Mouse (Mus musculus): ENCODE results near the gene Garnl3. TPM values are rescaled to one million over a fixed set of nuclear protein-coding genes. Genes with fewer than 3 reads are reported as not detected.

The Garnl3 gene
- polyA plus RNA-seq, 1 experiment from 2014 or later, result 10.9 TPM

DNA sequence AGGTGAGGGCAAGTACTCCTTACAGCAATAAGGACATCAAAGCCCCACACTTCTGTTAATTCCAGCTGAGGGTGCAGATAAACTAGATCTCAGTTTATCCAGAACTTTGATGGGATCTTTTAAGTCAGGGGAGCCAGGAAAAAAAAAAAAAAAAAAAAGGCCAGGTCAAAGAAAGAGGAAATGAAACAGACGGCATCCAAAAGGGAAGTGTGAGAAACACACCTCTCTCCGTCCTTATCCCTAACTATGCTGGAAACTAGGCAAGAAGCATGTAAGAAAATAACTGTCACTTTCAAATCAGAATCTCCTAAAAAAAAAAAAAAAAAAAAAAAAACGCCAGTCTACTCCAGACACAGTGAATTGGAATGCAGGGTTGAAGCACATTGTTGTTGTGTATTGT, 57.3 kb downstream of the Garnl3 start:
- Histone ChIP-seq H3K9me3 (ENCODE audit: low read length) (no peaks in the 10 kb centered on the region), H3K4me2 (replicated peaks; ENCODE audit: low read depth, low read length) (no peak overlapping the region), H3K4me1 (ENCODE audit: insufficient read depth, low read length) (no peaks in the 10 kb centered on the region), H3K27ac (ENCODE audit: low read length) (no peak overlapping the region), H3K27me3 (ENCODE audit: insufficient read depth, low read length) (no peaks in the 10 kb centered on the region), H3K36me3 (ENCODE audit: insufficient read depth, low read length) (no peaks in the 10 kb centered on the region), H3K4me3 (ENCODE audit: low read length) (no peak overlapping the region), H3K9ac (replicated peaks; ENCODE audit: low read length) (no peak overlapping the region)
- ATAC-seq (ENCODE audit: low FRiP score, low TSS enrichment), result no peak
- 61% methylated on average over 3 of the region's 3 CpGs for WGBS

DNA sequence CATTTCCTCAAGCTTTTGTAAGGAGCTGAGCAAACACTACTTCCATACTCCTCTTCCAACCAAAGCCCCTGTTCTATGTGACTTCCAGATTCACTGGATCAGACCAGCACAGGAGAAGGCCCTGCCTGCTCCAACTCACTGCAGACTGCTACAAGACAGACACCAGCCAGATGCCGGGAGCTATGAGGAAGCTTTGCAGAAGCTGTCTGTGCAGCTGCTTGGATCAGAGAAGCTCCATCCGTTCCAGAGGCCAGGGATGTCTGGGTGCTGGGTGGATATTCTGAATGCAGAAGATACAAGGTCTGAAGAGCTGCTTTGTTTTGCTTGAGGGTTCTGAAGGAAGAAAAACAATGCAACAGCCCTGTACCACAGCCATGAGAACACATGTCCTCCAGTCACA, 59.1 kb downstream of the Garnl3 start:
- Histone ChIP-seq H3K4me3 (ENCODE audit: low read length) (no peak overlapping the region), H3K36me3 (ENCODE audit: insufficient read depth, low read length) (no peaks in the 10 kb centered on the region), H3K27me3 (ENCODE audit: insufficient read depth, low read length) (no peaks in the 10 kb centered on the region), H3K4me2 (replicated peaks; ENCODE audit: low read depth, low read length) (no peak overlapping the region), H3K9me3 (ENCODE audit: low read length) (no peaks in the 10 kb centered on the region), H3K4me1 (ENCODE audit: insufficient read depth, low read length) (no peaks in the 10 kb centered on the region), H3K27ac (ENCODE audit: low read length) (no peak overlapping the region), H3K9ac (replicated peaks; ENCODE audit: low read length) (no peak overlapping the region)
- whole genome bisulfite sequencing, result 66% methylated on average over 2 of the region's 2 CpGs
- ATAC-seq (ENCODE audit: low FRiP score, low TSS enrichment), result no peak

DNA sequence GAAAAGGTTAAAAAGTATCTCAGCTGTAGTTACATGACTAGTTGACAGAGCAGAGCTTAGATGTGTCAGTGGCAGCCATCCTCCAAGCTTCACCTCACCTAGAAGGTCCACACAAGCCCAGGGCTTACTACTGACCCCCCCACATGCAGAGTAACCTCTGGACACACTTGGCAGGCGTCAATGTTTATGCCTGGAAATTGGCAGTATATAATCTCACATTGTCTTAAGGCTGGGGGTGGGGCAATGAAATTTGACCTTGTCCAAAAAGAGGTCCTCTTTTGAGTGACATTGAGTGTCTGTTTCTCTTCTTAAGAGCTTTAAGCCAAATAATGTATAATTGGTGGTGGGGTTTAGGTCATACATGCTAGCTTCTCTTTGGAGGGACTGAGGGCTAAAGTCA, 65.8 kb downstream of the Garnl3 start:
- Histone ChIP-seq H3K36me3 (ENCODE audit: insufficient read depth, low read length) (no peaks in the 10 kb centered on the region), H3K9ac (replicated peaks; ENCODE audit: low read length) (no peak overlapping the region), H3K9me3 (ENCODE audit: low read length) (no peaks in the 10 kb centered on the region), H3K4me3 (ENCODE audit: low read length) (no peak overlapping the region), H3K4me1 (ENCODE audit: insufficient read depth, low read length) (no peaks in the 10 kb centered on the region), H3K4me2 (replicated peaks; ENCODE audit: low read depth, low read length) (no peak overlapping the region), H3K27me3 (ENCODE audit: insufficient read depth, low read length) (no peaks in the 10 kb centered on the region), H3K27ac (ENCODE audit: low read length) (no peak overlapping the region)
- WGBS, result 57% methylated on average over 1 of the region's 1 CpGs
- ATAC-seq (ENCODE audit: low FRiP score, low TSS enrichment), result no peak

DNA sequence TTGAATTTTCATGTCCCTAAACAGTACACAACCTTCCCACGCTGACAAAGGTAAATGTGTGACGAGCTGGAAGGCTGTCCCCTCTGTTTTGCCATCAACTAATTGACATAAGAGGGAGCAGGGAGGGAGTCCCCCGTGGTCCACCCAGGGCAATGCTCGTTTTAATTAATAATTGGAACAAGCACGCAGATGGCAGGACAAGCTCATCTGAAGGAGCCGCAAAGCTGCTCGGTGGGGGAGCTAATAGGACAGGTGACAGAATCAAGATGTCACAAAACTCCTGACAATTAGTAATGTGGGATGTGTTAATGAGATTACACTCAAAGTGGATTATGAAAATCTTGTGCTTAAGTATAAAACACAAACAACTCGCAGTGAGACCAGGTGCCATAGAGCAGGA, 68.7 kb downstream of the Garnl3 start:
- whole genome bisulfite sequencing, result 75% methylated on average over 8 of the region's 8 CpGs
- no peak overlapping the region for H3K9ac ChIP-seq (replicated peaks; ENCODE audit: low read length)
- H3K9me3 ChIP-seq (ENCODE audit: low read length), result no peaks in the 10 kb centered on the region
- ATAC-seq (ENCODE audit: low FRiP score, low TSS enrichment), result no peak
- H3K4me2 ChIP-seq (replicated peaks; ENCODE audit: low read depth, low read length), result no peak overlapping the region
- H3K27me3 ChIP-seq (ENCODE audit: insufficient read depth, low read length), result no peaks in the 10 kb centered on the region
- H3K4me3 ChIP-seq (ENCODE audit: low read length), result no peak overlapping the region
- H3K36me3 ChIP-seq (ENCODE audit: insufficient read depth, low read length), result no peaks in the 10 kb centered on the region
- H3K27ac ChIP-seq (ENCODE audit: low read length), result no peak overlapping the region
- H3K4me1 ChIP-seq (ENCODE audit: insufficient read depth, low read length), result no peaks in the 10 kb centered on the region

DNA sequence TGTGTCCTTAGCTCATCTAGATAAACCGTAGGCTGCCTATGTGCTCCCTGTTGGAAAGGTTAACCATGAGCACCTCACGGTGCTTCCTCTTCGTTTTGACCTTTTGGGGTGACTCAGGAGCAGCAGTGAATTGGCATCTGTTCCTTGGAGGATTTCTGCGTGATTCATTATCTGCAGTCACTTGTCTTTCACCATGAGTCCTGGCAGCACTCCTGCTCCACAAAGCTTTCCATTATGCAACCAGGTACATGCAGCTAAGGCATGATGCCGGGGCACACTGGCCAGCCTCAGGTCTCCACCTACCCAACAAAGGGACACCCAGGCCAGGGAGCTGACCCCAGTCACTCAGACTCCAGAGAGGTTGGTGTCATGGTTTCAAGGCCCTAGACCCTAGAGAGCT, 72.5 kb downstream of the Garnl3 start:
- no peak for ATAC-seq (ENCODE audit: low FRiP score, low TSS enrichment)
- Histone ChIP-seq H3K9me3 (ENCODE audit: low read length) (no peaks in the 10 kb centered on the region), H3K4me3 (ENCODE audit: low read length) (no peak overlapping the region), H3K4me2 (replicated peaks; ENCODE audit: low read depth, low read length) (no peak overlapping the region), H3K36me3 (ENCODE audit: insufficient read depth, low read length) (no peaks in the 10 kb centered on the region), H3K4me1 (ENCODE audit: insufficient read depth, low read length) (no peaks in the 10 kb centered on the region), H3K9ac (replicated peaks; ENCODE audit: low read length) (no peak overlapping the region), H3K27me3 (ENCODE audit: insufficient read depth, low read length) (no peaks in the 10 kb centered on the region), H3K27ac (ENCODE audit: low read length) (no peak overlapping the region)
- 84% methylated on average over 5 of the region's 5 CpGs for WGBS

DNA sequence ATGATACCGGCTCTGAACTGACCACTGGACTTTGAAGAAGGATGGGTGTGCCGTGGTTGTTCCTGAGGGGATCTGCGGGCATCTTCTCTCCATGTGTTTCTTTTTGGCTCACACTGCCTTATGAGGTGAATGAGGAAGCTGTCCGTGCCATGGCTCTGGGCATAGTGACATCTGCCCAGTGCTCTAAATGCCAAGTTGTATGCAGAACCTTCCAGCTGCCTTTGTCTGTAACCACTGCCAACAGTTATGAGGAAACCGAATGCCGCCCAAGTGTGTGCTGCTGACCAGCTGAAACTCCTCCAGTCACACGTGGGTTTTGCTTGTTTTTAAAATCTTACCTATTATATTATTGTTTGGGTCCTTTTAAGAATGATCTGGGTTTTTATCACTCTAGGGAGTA, 73.9 kb downstream of the Garnl3 start:
- H3K9ac ChIP-seq (replicated peaks; ENCODE audit: low read length), result no peak overlapping the region
- H3K4me3 ChIP-seq (ENCODE audit: low read length), result no peak overlapping the region
- no peak overlapping the region for H3K27ac ChIP-seq (ENCODE audit: low read length)
- H3K27me3 ChIP-seq (ENCODE audit: insufficient read depth, low read length), result no peaks in the 10 kb centered on the region
- no peak overlapping the region for H3K4me2 ChIP-seq (replicated peaks; ENCODE audit: low read depth, low read length)
- WGBS, result 85% methylated on average over 7 of the region's 7 CpGs
- no peak for ATAC-seq (ENCODE audit: low FRiP score, low TSS enrichment)
- no peaks in the 10 kb centered on the region for H3K9me3 ChIP-seq (ENCODE audit: low read length)
- H3K4me1 ChIP-seq (ENCODE audit: insufficient read depth, low read length), result no peaks in the 10 kb centered on the region
- H3K36me3 ChIP-seq (ENCODE audit: insufficient read depth, low read length), result no peaks in the 10 kb centered on the region

DNA sequence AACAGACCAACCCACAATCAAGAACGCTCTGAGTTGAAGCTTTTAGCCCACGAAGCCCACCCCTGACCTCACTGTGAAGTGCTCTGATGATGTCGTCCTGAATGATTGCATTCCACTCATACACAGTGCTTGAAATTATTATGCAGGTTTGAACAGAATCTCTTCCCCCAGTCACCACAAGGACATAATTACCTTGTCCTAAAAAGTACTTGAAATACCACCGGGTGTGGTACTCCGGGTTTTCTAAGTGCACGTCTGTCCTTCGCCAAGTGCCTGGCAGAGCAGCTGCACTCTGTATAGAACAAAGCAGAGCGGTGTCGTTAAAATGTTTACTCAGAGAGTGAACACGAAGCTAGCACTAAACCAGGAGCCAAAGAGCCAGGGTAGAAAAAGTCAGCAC, 77.5 kb downstream of the Garnl3 start:
- Histone ChIP-seq H3K27ac (ENCODE audit: low read length) (no peak overlapping the region), H3K9ac (replicated peaks; ENCODE audit: low read length) (no peak overlapping the region), H3K36me3 (ENCODE audit: insufficient read depth, low read length) (no peaks in the 10 kb centered on the region), H3K4me2 (replicated peaks; ENCODE audit: low read depth, low read length) (no peak overlapping the region), H3K9me3 (ENCODE audit: low read length) (no peaks in the 10 kb centered on the region), H3K4me3 (ENCODE audit: low read length) (no peak overlapping the region), H3K27me3 (ENCODE audit: insufficient read depth, low read length) (no peaks in the 10 kb centered on the region), H3K4me1 (ENCODE audit: insufficient read depth, low read length) (no peaks in the 10 kb centered on the region)
- 34% methylated on average over 10 of the region's 10 CpGs for WGBS
- ATAC-seq (ENCODE audit: low FRiP score, low TSS enrichment), result no peak

DNA sequence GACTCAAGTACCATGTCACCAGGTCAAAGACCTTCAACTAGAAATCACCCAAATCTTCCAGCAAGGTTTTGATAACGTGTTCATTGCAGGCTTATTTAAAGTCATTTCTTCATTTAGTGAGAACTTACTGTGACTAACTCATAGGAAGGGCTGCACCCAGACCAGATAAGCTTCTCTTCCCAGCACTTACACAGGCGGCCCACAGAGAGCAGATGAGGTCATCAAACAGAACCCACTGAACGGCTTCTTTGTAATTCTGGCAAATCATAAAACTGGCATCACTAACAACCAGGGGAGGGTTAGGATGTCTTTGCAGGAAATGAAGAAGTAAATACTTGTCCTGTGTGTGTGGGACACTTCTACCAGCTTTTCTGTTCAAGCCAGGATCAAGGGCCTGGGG, 84.1 kb downstream of the Garnl3 start:
- ATAC-seq (ENCODE audit: low FRiP score, low TSS enrichment), result no peak
- 54% methylated on average over 3 of the region's 3 CpGs for WGBS
- H3K27ac ChIP-seq (ENCODE audit: low read length), result no peak overlapping the region
- no peaks in the 10 kb centered on the region for H3K4me1 ChIP-seq (ENCODE audit: insufficient read depth, low read length)
- no peak overlapping the region for H3K9ac ChIP-seq (replicated peaks; ENCODE audit: low read length)
- H3K9me3 ChIP-seq (ENCODE audit: low read length), result no peaks in the 10 kb centered on the region
- no peak overlapping the region for H3K4me2 ChIP-seq (replicated peaks; ENCODE audit: low read depth, low read length)
- H3K27me3 ChIP-seq (ENCODE audit: insufficient read depth, low read length), result no peaks in the 10 kb centered on the region
- H3K4me3 ChIP-seq (ENCODE audit: low read length), result no peak overlapping the region
- H3K36me3 ChIP-seq (ENCODE audit: insufficient read depth, low read length), result no peaks in the 10 kb centered on the region

DNA sequence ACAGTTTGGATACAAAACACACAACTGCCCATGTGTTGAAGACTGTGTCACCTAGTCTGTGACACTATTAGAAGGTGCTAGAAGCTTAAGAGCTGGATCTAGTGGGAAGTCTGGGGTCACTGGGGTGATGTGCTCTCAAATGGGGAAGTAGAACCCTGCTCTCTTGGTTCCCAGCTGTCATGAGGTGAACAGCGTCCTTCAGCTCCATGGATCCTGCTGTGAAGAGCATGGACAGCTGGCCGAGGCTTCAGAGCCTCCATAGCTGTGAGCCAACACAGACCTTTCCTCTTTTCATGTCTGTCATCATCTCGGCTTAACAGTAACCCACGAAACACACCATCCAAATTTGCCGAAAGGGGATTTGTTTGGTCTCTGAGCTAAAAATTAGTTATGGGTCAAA, 84.5 kb downstream of the Garnl3 start:
- Histone ChIP-seq H3K27ac (ENCODE audit: low read length) (no peak overlapping the region), H3K9ac (replicated peaks; ENCODE audit: low read length) (no peak overlapping the region), H3K36me3 (ENCODE audit: insufficient read depth, low read length) (no peaks in the 10 kb centered on the region), H3K27me3 (ENCODE audit: insufficient read depth, low read length) (no peaks in the 10 kb centered on the region), H3K9me3 (ENCODE audit: low read length) (no peaks in the 10 kb centered on the region), H3K4me1 (ENCODE audit: insufficient read depth, low read length) (no peaks in the 10 kb centered on the region), H3K4me2 (replicated peaks; ENCODE audit: low read depth, low read length) (no peak overlapping the region), H3K4me3 (ENCODE audit: low read length) (no peak overlapping the region)
- no peak for ATAC-seq (ENCODE audit: low FRiP score, low TSS enrichment)
- 68% methylated on average over 5 of the region's 5 CpGs for WGBS

DNA sequence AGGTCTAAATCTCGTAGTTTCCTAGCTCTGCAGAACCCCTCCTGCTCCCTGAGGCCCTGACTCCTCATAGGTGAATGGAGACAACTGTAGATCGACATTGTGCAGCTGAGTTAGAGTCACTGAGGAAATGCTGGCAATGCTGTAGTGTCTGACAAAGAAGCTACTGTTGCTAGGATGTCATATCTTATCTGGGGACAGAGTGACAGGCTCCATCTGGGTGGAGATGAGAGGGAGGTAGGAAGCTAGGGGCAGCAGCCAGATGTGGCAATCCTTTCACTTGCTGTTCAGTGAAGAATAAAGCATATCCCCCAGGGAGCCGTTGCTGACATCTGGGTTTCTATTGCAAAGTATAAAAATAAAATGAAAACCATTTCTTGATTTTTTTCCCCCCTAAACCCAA, 85.6 kb downstream of the Garnl3 start:
- Histone ChIP-seq H3K9ac (replicated peaks; ENCODE audit: low read length) (no peak overlapping the region), H3K27me3 (ENCODE audit: insufficient read depth, low read length) (no peaks in the 10 kb centered on the region), H3K36me3 (ENCODE audit: insufficient read depth, low read length) (no peaks in the 10 kb centered on the region), H3K27ac (ENCODE audit: low read length) (no peak overlapping the region), H3K9me3 (ENCODE audit: low read length) (no peaks in the 10 kb centered on the region), H3K4me3 (ENCODE audit: low read length) (no peak overlapping the region), H3K4me1 (ENCODE audit: insufficient read depth, low read length) (no peaks in the 10 kb centered on the region), H3K4me2 (replicated peaks; ENCODE audit: low read depth, low read length) (no peak overlapping the region)
- no peak for ATAC-seq (ENCODE audit: low FRiP score, low TSS enrichment)
- 67% methylated on average over 3 of the region's 3 CpGs for WGBS

DNA sequence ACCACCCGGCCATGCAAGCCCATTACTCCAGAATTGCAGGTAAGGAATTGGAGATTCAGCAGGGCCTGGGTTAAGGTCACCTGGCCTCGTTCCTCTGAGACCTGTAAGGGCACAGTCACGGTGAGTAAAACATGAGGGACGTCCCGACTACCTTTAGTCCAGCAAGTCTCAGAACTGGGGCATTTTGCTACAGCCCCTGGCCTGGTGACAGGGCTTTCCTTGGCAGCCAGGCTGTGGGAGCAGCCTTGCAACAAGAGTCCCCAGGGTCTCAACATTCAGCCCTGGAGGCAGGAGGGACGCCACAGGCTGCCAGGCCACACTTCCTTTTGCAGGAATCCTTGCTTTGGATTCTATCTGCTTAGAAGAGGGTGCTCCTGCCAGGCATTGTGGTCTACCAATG, 88.7 kb downstream of the Garnl3 start:
- no peak overlapping the region for H3K4me2 ChIP-seq (replicated peaks; ENCODE audit: low read depth, low read length)
- no peak overlapping the region for H3K27ac ChIP-seq (ENCODE audit: low read length)
- H3K27me3 ChIP-seq (ENCODE audit: insufficient read depth, low read length), result no peaks in the 10 kb centered on the region
- no peaks in the 10 kb centered on the region for H3K9me3 ChIP-seq (ENCODE audit: low read length)
- no peak overlapping the region for H3K4me3 ChIP-seq (ENCODE audit: low read length)
- H3K4me1 ChIP-seq (ENCODE audit: insufficient read depth, low read length), result no peaks in the 10 kb centered on the region
- WGBS, result 55% methylated on average over 6 of the region's 6 CpGs
- H3K36me3 ChIP-seq (ENCODE audit: insufficient read depth, low read length), result no peaks in the 10 kb centered on the region
- H3K9ac ChIP-seq (replicated peaks; ENCODE audit: low read length), result no peak overlapping the region
- no peak for ATAC-seq (ENCODE audit: low FRiP score, low TSS enrichment)

Data from kidney, embryonic 16.5 days (tissue).